Mouse (Mus musculus) neural tube, embryonic 14.5 days (tissue): Measurements from ENCODE around the gene Dnajc12. TPM values are rescaled to one million over a fixed set of nuclear protein-coding genes. Genes with fewer than 3 reads are reported as not detected.
A peak's percentile ranks its signal among the peaks of the same experiment; 100 is the strongest.

ENCODE experiments used
- ATAC-seq: fragments of 200-750 bp; cut with Nextera tagmentation; 2 replicates; pipeline ENCODE4 v1.8.0; 2017; ENCODE audit warnings: low read depth, mild to moderate bottlenecking, moderate TSS enrichment, moderate library complexity
- H3K27ac ChIP-seq: fragments of 300-500 bp; sonication (generic); 2 replicates; pipeline ENCODE4 v1.5.1; 2014; ENCODE audit warnings: low read depth, mild to moderate bottlenecking, control low read depth, low read length, moderate library complexity, mixed read lengths
- H3K27me3 ChIP-seq: fragments of 300-500 bp; sonication (generic); 2 replicates; pipeline ENCODE4 v1.6.1; 2014; ENCODE audit warnings: low read length; ENCODE audit not compliant: control insufficient read depth, insufficient read depth
- H3K36me3 ChIP-seq: fragments of 300-500 bp; sonication (generic); 2 replicates; pipeline ENCODE4 v1.6.1; 2014; ENCODE audit warnings: low read length, mixed read lengths; ENCODE audit not compliant: control insufficient read depth, insufficient read depth
- H3K4me1 ChIP-seq: fragments of 300-500 bp; sonication (generic); 2 replicates; pipeline ENCODE4 v1.6.1; 2014; ENCODE audit warnings: low read length; ENCODE audit not compliant: control insufficient read depth, insufficient read depth
- H3K4me2 ChIP-seq: fragments of 300-500 bp; sonication (generic); 2 replicates; pipeline ENCODE4 v1.6.1; 2014; ENCODE audit warnings: mild to moderate bottlenecking, low read depth, low read length, control low read depth
- H3K4me3 ChIP-seq: fragments of 300-500 bp; sonication (generic); 2 replicates; pipeline ENCODE4 v1.5.1; 2014; ENCODE audit warnings: low read depth, low read length, control low read depth, mixed read lengths
- H3K9ac ChIP-seq: fragments of 300-500 bp; sonication (generic); replicated peaks from 2 replicates; pipeline ENCODE4 v1.6.1; 2014; ENCODE audit warnings: low read depth, mild to moderate bottlenecking, control low read depth, low read length, mixed read lengths
- H3K9me3 ChIP-seq: fragments of 300-500 bp; sonication (generic); 2 replicates; pipeline ENCODE4 v1.6.1; 2016; ENCODE audit warnings: low read length; ENCODE audit not compliant: control insufficient read depth
- WGBS: fragments of 180-500 bp; shearing (Covaris S2); extraction: QIAGEN DNeasy Blood & Tissue Kit; methylation state at CpG from one replicate; pipeline ENCODE4 v1.1.7; 2014; 5-methylcytosine and 5-hydroxymethylcytosine counted together
- polyA plus RNA-seq: library from polyadenylated mRNA; unstranded; fragments of >200 nt; fragmentation: Nextera tagmentation; extraction: Ambion mirVana; gene quantifications from 2 replicates; pipeline ENCODE4 v1.2.1, GENCODE M21; 2014

Gene Dnajc12
- polyA plus RNA-seq, 1 experiment from 2014 or later, result 27.2 TPM

DNA sequence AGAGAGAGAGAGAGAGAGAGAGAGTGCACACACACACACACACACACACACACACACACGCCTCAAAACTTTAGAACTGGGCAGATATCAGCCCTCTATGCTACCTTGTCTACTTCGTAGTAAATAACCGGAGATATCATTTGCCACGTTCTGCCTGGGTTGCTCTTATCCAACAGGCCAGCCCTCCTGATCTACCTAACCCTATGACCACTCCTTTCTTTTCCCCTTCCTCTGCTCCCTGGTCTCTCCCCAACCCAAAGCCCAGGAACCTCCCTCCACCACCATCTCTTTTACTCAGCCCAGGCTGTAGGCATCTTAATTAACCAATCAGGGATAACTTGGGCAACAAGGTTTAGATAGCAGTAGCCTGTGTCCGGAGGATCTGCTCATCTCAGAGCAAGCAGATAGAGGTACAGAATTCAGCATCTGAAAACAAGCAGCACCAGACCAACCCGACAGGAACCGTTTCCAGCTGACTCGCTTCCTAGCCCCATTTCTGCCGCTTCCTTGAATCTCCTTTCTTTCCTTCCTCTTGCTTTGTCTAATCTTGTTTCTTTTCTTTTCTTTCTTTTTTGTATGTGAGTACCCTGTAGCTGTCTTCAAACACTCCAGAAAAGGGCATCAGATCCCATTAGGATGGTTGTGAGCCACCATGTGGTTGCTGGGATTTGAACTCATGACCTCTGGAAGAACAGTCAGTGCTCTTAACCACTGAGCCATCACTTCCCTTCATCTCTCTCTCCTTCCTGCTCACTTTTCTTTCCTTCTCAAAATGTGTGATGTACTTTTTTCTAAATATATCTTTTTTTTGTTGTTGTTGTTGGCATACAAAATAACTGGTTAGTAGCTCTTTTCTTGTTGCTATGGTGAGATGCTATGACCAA lies 41.6 kb downstream of the Dnajc12 start:
- Histone ChIP-seq H3K4me3 (no peak overlapping the region), H3K36me3 (no peaks in the 10 kb centered on the region), H3K27me3 (no peaks in the 10 kb centered on the region), H3K27ac (no peak overlapping the region), H3K9ac (no peak overlapping the region), H3K4me1 (peaks cover 2% of the 10 kb centered on the region; the same call in 1 of the 2 replicates), H3K9me3 (no peaks in the 10 kb centered on the region), H3K4me2 (no peak overlapping the region)
- no peak for ATAC-seq
- WGBS, result 85% methylated on average over 9 of the region's 9 CpGs

DNA sequence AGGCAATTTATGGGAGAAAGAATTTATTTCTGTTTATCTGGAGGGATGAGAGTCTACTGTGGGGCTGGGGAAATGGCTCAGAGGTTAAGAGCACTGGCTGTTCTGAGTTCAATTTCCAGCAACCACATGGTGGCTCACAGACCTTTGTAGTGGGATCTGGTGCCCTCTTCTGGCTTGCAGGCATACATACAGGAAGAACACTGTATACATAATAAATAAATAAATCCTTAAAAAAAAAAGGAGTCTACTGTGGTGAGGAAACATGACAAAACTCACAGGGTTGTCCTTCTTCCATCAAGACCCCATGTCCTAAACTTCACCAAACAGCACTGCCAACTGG lies 42.2 kb downstream of the Dnajc12 start:
- Histone ChIP-seq H3K27ac (no peak overlapping the region), H3K4me1 (peaks cover 2% of the 10 kb centered on the region; the same call in 1 of the 2 replicates), H3K27me3 (no peaks in the 10 kb centered on the region), H3K4me3 (no peak overlapping the region), H3K9me3 (no peaks in the 10 kb centered on the region), H3K9ac (no peak overlapping the region), H3K36me3 (no peaks in the 10 kb centered on the region), H3K4me2 (no peak overlapping the region)
- ATAC-seq, result no peak

DNA sequence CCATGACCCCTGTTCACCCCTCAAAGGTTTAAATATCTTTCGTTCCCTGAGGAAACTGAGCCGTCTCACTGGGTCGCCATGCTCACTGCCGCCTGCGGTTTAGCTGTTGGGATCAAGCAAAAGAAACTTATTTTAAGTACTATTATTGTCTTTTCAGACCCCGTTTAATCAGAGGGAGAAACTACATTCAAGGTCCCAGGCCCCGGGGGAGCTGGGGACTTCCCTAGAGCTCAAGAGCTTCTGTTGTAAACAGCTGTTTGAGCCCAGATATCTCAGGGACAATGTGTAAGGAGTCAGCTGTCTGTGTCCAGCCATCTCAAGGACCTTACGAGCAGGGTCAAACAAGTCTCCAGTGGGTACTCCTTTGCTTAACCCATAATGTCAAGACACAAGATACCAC lies 44.9 kb downstream of the Dnajc12 start:
- WGBS, result 82% methylated on average over 8 of the region's 8 CpGs
- no peak overlapping the region for H3K4me2 ChIP-seq
- H3K36me3 ChIP-seq, result no peaks in the 10 kb centered on the region
- no peak for ATAC-seq
- no peak overlapping the region for H3K27ac ChIP-seq
- H3K27me3 ChIP-seq, result no peaks in the 10 kb centered on the region
- no peaks in the 10 kb centered on the region for H3K9me3 ChIP-seq
- H3K4me3 ChIP-seq, result no peak overlapping the region
- no peak overlapping the region for H3K9ac ChIP-seq
- peaks cover 2% of the 10 kb centered on the region; the same call in 1 of the 2 replicates for H3K4me1 ChIP-seq

DNA sequence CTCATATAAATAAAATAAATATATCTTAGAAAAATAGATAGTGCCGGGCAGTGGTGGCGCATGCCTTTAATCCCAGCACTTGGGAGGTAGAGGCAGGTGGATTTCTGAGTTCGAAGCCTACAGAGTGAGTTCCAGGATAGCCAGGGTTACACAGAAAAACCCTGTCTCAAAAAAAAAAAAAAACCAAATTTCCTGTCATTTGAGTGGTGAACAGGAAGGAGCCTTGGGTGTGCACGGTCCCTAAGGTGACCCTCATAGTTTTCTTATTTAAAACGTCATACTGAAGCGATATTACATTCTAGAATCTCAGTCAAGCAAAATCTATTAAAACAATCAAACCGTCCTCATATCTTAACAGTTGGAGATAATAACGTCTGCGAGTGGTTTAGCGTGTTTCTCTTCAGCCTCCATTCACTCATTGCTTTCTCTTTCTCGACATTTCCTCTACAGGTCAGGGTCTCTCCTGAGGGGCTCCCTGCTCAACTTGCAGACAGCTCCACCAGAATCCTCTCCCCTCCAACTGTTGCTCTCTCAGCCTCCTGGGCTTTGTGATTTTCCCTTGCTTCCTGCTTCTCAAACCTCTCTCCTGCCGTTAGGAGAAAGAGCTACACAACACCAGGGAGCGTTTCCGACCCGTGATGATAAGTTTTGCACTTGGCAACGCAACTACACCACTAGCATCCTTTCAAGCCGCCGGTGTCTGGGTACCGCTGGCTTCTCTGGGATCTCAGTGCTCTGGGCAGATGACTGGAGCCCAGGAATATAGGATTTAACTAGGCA lies 46.2 kb downstream of the Dnajc12 start:
- Histone ChIP-seq H3K4me3 (peak overlapping the region; percentile 72), H3K27ac (0 out of 2 replicates have a peak overlapping the region, but pooled peaks have one; percentile 22), H3K9ac (peak overlapping the region; percentile 39; the same call in 1 of the 2 replicates), H3K4me2 (peak overlapping the region; percentile 60), H3K4me1 (peaks cover 2% of the 10 kb centered on the region; the same call in 1 of the 2 replicates), H3K27me3 (no peaks in the 10 kb centered on the region), H3K9me3 (no peaks in the 10 kb centered on the region), H3K36me3 (no peaks in the 10 kb centered on the region)
- no peak for ATAC-seq
- WGBS, result 26% methylated on average over 19 of the region's 19 CpGs

DNA sequence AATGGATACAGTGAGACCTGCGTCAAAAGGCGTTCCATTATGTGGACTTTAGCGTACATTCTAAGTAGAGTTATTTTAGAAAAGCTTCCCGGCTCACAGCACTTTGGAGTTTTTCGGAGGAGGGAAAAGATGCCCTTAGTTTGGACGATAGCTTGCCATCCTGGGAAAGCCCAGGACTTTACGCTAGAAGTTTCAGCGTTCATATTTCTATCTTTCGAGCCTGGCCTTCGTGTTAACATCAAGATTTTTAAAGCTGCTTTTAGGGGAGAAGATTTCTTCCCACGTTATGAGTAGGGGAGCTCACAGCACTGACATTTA lies 46.7 kb downstream of the Dnajc12 start:
- peak overlapping the region; percentile 39; the same call in 1 of the 2 replicates for H3K9ac ChIP-seq
- H3K4me3 ChIP-seq, result peak overlapping the region; percentile 72
- H3K36me3 ChIP-seq, result no peaks in the 10 kb centered on the region
- no peaks in the 10 kb centered on the region for H3K9me3 ChIP-seq
- H3K4me1 ChIP-seq, result peaks cover 2% of the 10 kb centered on the region; the same call in 1 of the 2 replicates
- ATAC-seq, result no peak
- H3K27ac ChIP-seq, result 0 out of 2 replicates have a peak overlapping the region, but pooled peaks have one; percentile 22
- H3K4me2 ChIP-seq, result peak overlapping the region; percentile 60
- 3% methylated on average over 11 of the region's 11 CpGs for WGBS
- no peaks in the 10 kb centered on the region for H3K27me3 ChIP-seq

DNA sequence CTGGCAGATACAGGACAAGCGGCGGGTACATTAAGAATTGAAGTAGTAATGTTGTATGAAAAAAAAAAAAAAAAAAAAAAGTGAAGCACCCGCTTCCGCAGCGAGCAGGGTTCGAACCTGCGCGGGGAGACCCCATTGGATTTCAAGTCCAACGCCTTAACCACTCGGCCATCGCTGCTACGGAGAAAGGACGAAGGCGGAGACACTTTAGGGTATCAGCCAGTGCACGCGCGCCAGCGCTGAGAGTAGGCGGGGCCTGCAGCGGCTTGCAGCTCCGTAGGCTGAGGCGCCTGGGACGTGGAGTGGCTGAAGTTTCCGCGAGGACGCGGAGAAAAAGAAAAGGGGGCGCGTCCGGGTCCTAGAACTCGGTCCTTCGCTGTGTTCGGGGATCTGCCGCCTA lies 47.1 kb downstream of the Dnajc12 start:
- Histone ChIP-seq H3K27ac (peak overlapping the region; percentile 69), H3K9ac (peak overlapping the region; percentile 39), H3K4me3 (peak overlapping the region; percentile 72), H3K4me2 (peak overlapping the region; percentile 60), H3K4me1 (peaks cover 2% of the 10 kb centered on the region; the same call in 1 of the 2 replicates), H3K9me3 (no peaks in the 10 kb centered on the region), H3K36me3 (no peaks in the 10 kb centered on the region), H3K27me3 (no peaks in the 10 kb centered on the region)
- 0% methylated on average over 34 of the region's 34 CpGs for WGBS
- peak; percentile 95 for ATAC-seq

DNA sequence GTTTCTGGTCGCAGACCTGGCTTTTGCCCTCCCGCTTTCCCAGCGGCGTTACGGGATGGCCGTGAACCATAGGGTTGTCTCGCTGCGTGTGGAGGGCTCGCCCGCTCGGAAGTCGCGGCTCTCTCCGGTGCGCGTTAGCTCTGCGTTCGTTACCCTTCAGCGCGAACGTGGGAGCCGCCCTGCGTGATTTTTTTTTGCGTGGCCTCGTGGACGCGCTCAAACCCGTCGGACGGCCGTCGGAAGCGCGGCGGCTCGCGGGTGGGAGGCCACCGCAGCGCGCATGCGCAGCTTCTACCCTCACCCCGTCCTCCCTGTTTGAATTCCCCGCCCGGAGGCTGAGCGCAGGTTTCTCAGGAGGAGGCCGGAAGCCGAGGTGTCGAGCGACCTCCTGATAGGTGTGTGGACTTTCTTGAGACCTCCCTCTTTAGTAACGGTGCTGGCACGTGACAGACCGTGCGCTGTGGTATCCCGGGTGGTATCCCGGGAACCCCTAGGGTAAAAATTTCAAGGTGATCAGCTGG lies 47.6 kb downstream of the Dnajc12 start, which contains the start of gene Ctnna3:
Gene Ctnna3, plus strand, starts transcription at position 314 of the 521 bp plus-strand sequence.
- H3K27me3 ChIP-seq, result no peaks in the 10 kb centered on the region
- H3K4me2 ChIP-seq, result peak within 1 kb of the TSS; percentile 60
- H3K4me1 ChIP-seq, result peaks cover 2% of the 10 kb centered on the region; the same call in 1 of the 2 replicates
- ATAC-seq, result peak; percentile 97
- H3K9me3 ChIP-seq, result no peaks in the 10 kb centered on the region
- no peaks in the 10 kb centered on the region for H3K36me3 ChIP-seq
- under 1% methylated on average over 55 of the region's 55 CpGs for WGBS
- H3K4me3 ChIP-seq, result peak within 1 kb of the TSS; percentile 72
- peak within 1 kb of the TSS; percentile 69 for H3K27ac ChIP-seq
- H3K9ac ChIP-seq, result peak within 1 kb of the TSS; percentile 39

DNA sequence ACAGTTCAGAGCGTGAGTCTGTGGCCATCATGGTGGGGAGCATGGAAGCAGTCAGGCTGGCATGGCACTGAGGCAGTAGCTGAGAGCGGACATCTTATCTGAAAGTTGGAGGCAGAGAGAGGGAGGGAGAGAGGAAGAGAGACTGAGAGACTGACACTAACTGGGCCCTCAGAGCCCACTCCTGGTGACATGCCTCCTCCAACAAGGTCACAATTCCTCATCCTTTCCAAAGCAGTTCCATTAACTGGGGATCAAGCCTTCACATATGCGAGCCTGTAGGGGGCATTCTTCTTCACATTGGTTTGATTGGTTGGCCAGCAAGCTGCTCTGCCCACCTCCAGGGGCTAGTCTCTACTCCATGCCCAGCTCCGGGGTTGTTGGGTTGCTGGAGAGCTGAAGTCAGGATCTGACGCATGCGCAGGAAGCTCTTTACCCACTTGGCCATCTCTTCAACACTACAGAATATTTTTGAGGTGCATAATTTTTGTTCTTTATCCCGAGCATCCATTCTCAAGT lies 49.0 kb downstream of the Dnajc12 start:
- 91% methylated on average over 7 of the region's 7 CpGs for WGBS
- Histone ChIP-seq H3K27me3 (no peaks in the 10 kb centered on the region), H3K4me1 (peaks cover 2% of the 10 kb centered on the region; the same call in 1 of the 2 replicates), H3K4me2 (no peak overlapping the region), H3K27ac (no peak overlapping the region), H3K36me3 (no peaks in the 10 kb centered on the region), H3K4me3 (no peak overlapping the region), H3K9me3 (no peaks in the 10 kb centered on the region), H3K9ac (no peak overlapping the region)
- ATAC-seq, result no peak
